Mouse (Mus musculus): ENCODE data around the gene Eif2ak3. TPM values are rescaled to one million over a fixed set of nuclear protein-coding genes. Genes with fewer than 3 reads are reported as not detected.
"Not testable (repeated sequence)": the region's sequence is repeated elsewhere in the genome, so short reads cannot be mapped to it uniquely, and the experiment has no call there.

The Eif2ak3 gene
- 10 to 100 TPM; 22.0 to 24.8 TPM for total RNA-seq (2021)

- DNase-seq = peak; percentile 98
Observed at GRCm38 (mm10) chr6:70844002-70844804, at the start of gene Eif2ak3. Gene Eif2ak3, plus strand, starts transcription at chr6:70844515.

- no peak for DNase-seq
Observed at GRCm38 (mm10) chr6:70796940-70797339, 47.4 kb upstream of the Eif2ak3 start.

- DNase-seq = peak; percentile 20 to 45
Observed at GRCm38 (mm10) chr6:70797581-70798251, 46.6 kb upstream of the Eif2ak3 start.

GRCm38 (mm10) chr6:70804632-70805031 is 39.7 kb upstream of the Eif2ak3 start:
- peak in 1 of 2 experiments; percentile 10 for DNase-seq

GRCm38 (mm10) chr6:70805267-70805666 is 39.0 kb upstream of the Eif2ak3 start:
- peak; percentile 25 to 50 for DNase-seq

- DNase-seq = peak; percentile 50 to 59
Observed at GRCm38 (mm10) chr6:70805820-70806513, 38.3 kb upstream of the Eif2ak3 start.

- no peak for DNase-seq
Observed at GRCm38 (mm10) chr6:70806514-70806912, 37.8 kb upstream of the Eif2ak3 start.

- DNase-seq = no peak
Observed at GRCm38 (mm10) chr6:70810524-70810923, 33.8 kb upstream of the Eif2ak3 start.

GRCm38 (mm10) chr6:70811557-70812525 is 32.5 kb upstream of the Eif2ak3 start:
- peak; percentile 73 to 79 for DNase-seq

- no peak for DNase-seq
Observed at GRCm38 (mm10) chr6:70812526-70812895, 31.8 kb upstream of the Eif2ak3 start.

- no peak for DNase-seq
Observed at GRCm38 (mm10) chr6:70813921-70814628, 30.2 kb upstream of the Eif2ak3 start.

GRCm38 (mm10) chr6:70814629-70814950 is 29.7 kb upstream of the Eif2ak3 start:
- DNase-seq = no peak

GRCm38 (mm10) chr6:70815471-70815870 is 28.8 kb upstream of the Eif2ak3 start:
- no peak for DNase-seq

- no peak for DNase-seq
Observed at GRCm38 (mm10) chr6:70821566-70821965, 22.7 kb upstream of the Eif2ak3 start.

- no peak for DNase-seq
Observed at GRCm38 (mm10) chr6:70822386-70822910, 21.9 kb upstream of the Eif2ak3 start.

- not testable (repeated sequence) for DNase-seq
Observed at GRCm38 (mm10) chr6:70823277-70823676, 21.0 kb upstream of the Eif2ak3 start.

GRCm38 (mm10) chr6:70824085-70824986 is 20.0 kb upstream of the Eif2ak3 start:
- peak; percentile 66 to 72 for DNase-seq

- no peak for DNase-seq
Observed at GRCm38 (mm10) chr6:70824987-70825337, 19.4 kb upstream of the Eif2ak3 start.

GRCm38 (mm10) chr6:70829451-70829850 is 14.9 kb upstream of the Eif2ak3 start:
- DNase-seq = no peak

GRCm38 (mm10) chr6:70830552-70830951 is 13.8 kb upstream of the Eif2ak3 start:
- DNase-seq = no peak

Measured in layer of hippocampus, postnatal 36 days (tissue).